Mouse (Mus musculus): Measurements from ENCODE around the gene Qtrt1.

- TF ChIP-seq CTCF (IDR thresholded peaks at IDR 0.05) = no peak
- no peak for TF ChIP-seq EP300 (IDR thresholded peaks at IDR 0.05)
These were observed 14.4 kb downstream of the Qtrt1 start for GRCm38 (mm10) chr9:21426013-21426412.
